ENCODE assay signal across 22 mouse cellular contexts in genomic region chr3:6137374-6137773, GRCm38 (mm10).
DNase-seq lines count a peak whose midpoint lies in the region; ATAC-seq lines count a peak whose summit lies in the region.
"Had no signal": no experiment of that assay in that cellular context is flagged by ENCODE, and none has a peak within 500 bp of the region (broad histone marks: within the 10 kb centered on the region; RNA-seq: fewer than 3 reads in every experiment).

No protein-coding gene starts in this region.

- DNase-seq in forebrain, embryonic 11.5 days (ENCODE audit: low spot score): peak; percentile 50
- no peak for DNase-seq in kidney, postnatal 10 days
- DNase-seq in ES-CJ7 (ENCODE audit: low read depth, low spot score): peak; percentile 20
- no peak for DNase-seq in adrenal gland, adult (ENCODE audit: inconsistent age in 2 of 2, low spot score in 1 of 2)
- no peak for DNase-seq in adrenal gland, postnatal 14 days
- DNase-seq: cerebellum, adult 18-20 months; cerebellum, postnatal 14 days; gastrocnemius, postnatal 36 days; kidney, adult 18-20 months; liver; lung, postnatal 4 days; thymus, postnatal 25 days had no signal

- no peaks in the 10 kb centered on the region for H3K9me3 ChIP-seq in forebrain, embryonic 11.5 days (ENCODE audit: control insufficient read depth, low read length)
- peaks cover 5% of the 10 kb centered on the region for H3K9me3 ChIP-seq in forebrain, embryonic 13.5 days (replicated peaks)
- H3K9me3 ChIP-seq in kidney, embryonic 16.5 days (ENCODE audit: low read length): no peaks in the 10 kb centered on the region
- no peaks in the 10 kb centered on the region for H3K9me3 ChIP-seq in stomach, embryonic 15.5 days
- H3K9me3 ChIP-seq: liver, embryonic 15.5 days had no signal

- no peaks in the 10 kb centered on the region for H3K4me1 ChIP-seq in forebrain, embryonic 11.5 days (replicated peaks; ENCODE audit: control insufficient read depth, insufficient read depth, low read length)
- H3K4me1 ChIP-seq in forebrain, embryonic 13.5 days: no peaks in the 10 kb centered on the region
- H3K4me1 ChIP-seq in kidney, embryonic 16.5 days (ENCODE audit: insufficient read depth, low read length): no peaks in the 10 kb centered on the region
- no peaks in the 10 kb centered on the region for H3K4me1 ChIP-seq in stomach, embryonic 15.5 days
- H3K4me1 ChIP-seq: embryonic facial prominence, embryonic 13.5 days; hindbrain, embryonic 10.5 days; limb, embryonic 10.5 days; liver, embryonic 15.5 days had no signal

- ATAC-seq in forebrain, embryonic 11.5 days (replicated peaks; ENCODE audit: low FRiP score): no peak; the same call in 1 of the 2 replicates
- ATAC-seq in forebrain, embryonic 13.5 days: no peak
- peak; percentile 9; the same call in 1 of the 2 replicates for ATAC-seq in kidney, embryonic 16.5 days (ENCODE audit: low FRiP score, low TSS enrichment)
- 0 out of 2 replicates have a peak, but pooled peaks have one; percentile 22 for ATAC-seq in stomach, embryonic 15.5 days (ENCODE audit: insufficient read depth, low FRiP score, low read depth)
- ATAC-seq: forebrain, embryonic 16.5 days; inflammation-experienced regulatory T-cells, adult 6 months had no signal

- WGBS in forebrain, embryonic 11.5 days: 95% methylated on average over 17 of the region's 17 CpGs
- WGBS in forebrain, embryonic 13.5 days: 95% methylated on average over 17 of the region's 17 CpGs
- WGBS in kidney, embryonic 16.5 days: 96% methylated on average over 13 of the region's 17 CpGs
- WGBS in stomach, embryonic 15.5 days: 92% methylated on average over 17 of the region's 17 CpGs

- no peaks in the 10 kb centered on the region for H3K36me3 ChIP-seq in forebrain, embryonic 11.5 days (ENCODE audit: control insufficient read depth, insufficient read depth, low read length)
- H3K36me3 ChIP-seq in forebrain, embryonic 13.5 days (ENCODE audit: poor library complexity, severe bottlenecking): no peaks in the 10 kb centered on the region
- no peaks in the 10 kb centered on the region for H3K36me3 ChIP-seq in kidney, embryonic 16.5 days (ENCODE audit: insufficient read depth, low read length)
- H3K36me3 ChIP-seq in stomach, embryonic 15.5 days: no peaks in the 10 kb centered on the region
- H3K36me3 ChIP-seq: hindbrain, embryonic 10.5 days; liver, embryonic 15.5 days had no signal

- H3K27me3 ChIP-seq in forebrain, embryonic 11.5 days (ENCODE audit: control insufficient read depth, insufficient read depth, low read length): no peaks in the 10 kb centered on the region
- H3K27me3 ChIP-seq in forebrain, embryonic 13.5 days: no peaks in the 10 kb centered on the region
- no peaks in the 10 kb centered on the region for H3K27me3 ChIP-seq in kidney, embryonic 16.5 days (ENCODE audit: insufficient read depth, low read length)
- H3K27me3 ChIP-seq in stomach, embryonic 15.5 days (replicated peaks): no peaks in the 10 kb centered on the region
- H3K27me3 ChIP-seq: embryonic facial prominence, embryonic 13.5 days; liver, embryonic 15.5 days had no signal

- no peak overlapping the region for H3K9ac ChIP-seq in forebrain, embryonic 11.5 days (ENCODE audit: low read length)
- no peak overlapping the region for H3K9ac ChIP-seq in forebrain, embryonic 13.5 days
- no peak overlapping the region for H3K9ac ChIP-seq in kidney, embryonic 16.5 days (replicated peaks; ENCODE audit: low read length)
- H3K9ac ChIP-seq in stomach, embryonic 15.5 days: no peak overlapping the region
- H3K9ac ChIP-seq: embryonic facial prominence, embryonic 13.5 days; liver, embryonic 15.5 days had no signal

- H3K27ac ChIP-seq in forebrain, embryonic 11.5 days (ENCODE audit: low read depth, low read length): no peak overlapping the region
- H3K27ac ChIP-seq in forebrain, embryonic 13.5 days: no peak overlapping the region
- no peak overlapping the region for H3K27ac ChIP-seq in kidney, embryonic 16.5 days (ENCODE audit: low read length)
- H3K27ac ChIP-seq in stomach, embryonic 15.5 days: no peak overlapping the region
- H3K27ac ChIP-seq: embryonic facial prominence, embryonic 13.5 days; hindbrain, embryonic 10.5 days; layer of hippocampus, adult 2 months; limb, embryonic 10.5 days; liver, embryonic 15.5 days had no signal

- no peak overlapping the region for H3K4me2 ChIP-seq in forebrain, embryonic 11.5 days (ENCODE audit: low read depth, low read length, severe bottlenecking)
- no peak overlapping the region for H3K4me2 ChIP-seq in forebrain, embryonic 13.5 days
- H3K4me2 ChIP-seq in kidney, embryonic 16.5 days (replicated peaks; ENCODE audit: low read depth, low read length): no peak overlapping the region
- H3K4me2 ChIP-seq in stomach, embryonic 15.5 days: no peak overlapping the region
- H3K4me2 ChIP-seq: embryonic facial prominence, embryonic 13.5 days; liver, embryonic 15.5 days had no signal

- no peak overlapping the region for H3K4me3 ChIP-seq in forebrain, embryonic 11.5 days (ENCODE audit: low read depth, low read length)
- no peak overlapping the region for H3K4me3 ChIP-seq in forebrain, embryonic 13.5 days
- no peak overlapping the region for H3K4me3 ChIP-seq in kidney, embryonic 16.5 days (ENCODE audit: low read length)
- no peak overlapping the region for H3K4me3 ChIP-seq in stomach, embryonic 15.5 days (replicated peaks)
- H3K4me3 ChIP-seq: embryonic facial prominence, embryonic 13.5 days; hindbrain, embryonic 10.5 days; layer of hippocampus, adult 2 months; limb, embryonic 10.5 days; liver, embryonic 15.5 days had no signal

Comparison
In these comparisons a context has a peak if more than half of its experiments do, and no peak if none do; other contexts are left out.
1. ATAC-seq: peak in kidney, embryonic 16.5 days (single experiment) and stomach, embryonic 15.5 days (single experiment); none in forebrain, embryonic 11.5 days (single experiment) and forebrain, embryonic 13.5 days (single experiment).
2. DNase-seq: peak in forebrain, embryonic 11.5 days (single experiment) and ES-CJ7 (single experiment); none in kidney, postnatal 10 days (single experiment), adrenal gland, adult (0 of 2) and adrenal gland, postnatal 14 days (single experiment).